Mouse (Mus musculus) neural tube, embryonic 12.5 days (tissue): ENCODE measurements around the gene Med4. TPM values are rescaled to one million over a fixed set of nuclear protein-coding genes. Genes with fewer than 3 reads are reported as not detected.
A peak's percentile ranks its signal among the peaks of the same experiment; 100 is the strongest.

Source experiments
- ATAC-seq: fragments of 200-750 bp; cut with Nextera tagmentation; 2 replicates; pipeline ENCODE4 v1.8.0; 2017; ENCODE audit warnings: low read depth, mild to moderate bottlenecking, moderate TSS enrichment, moderate library complexity; ENCODE audit not compliant: low FRiP score
- H3K27ac ChIP-seq: fragments of 300-500 bp; sonication (generic); 2 replicates; pipeline ENCODE4 v1.5.1; 2016
- H3K27me3 ChIP-seq: fragments of 300-500 bp; sonication (generic); replicated peaks from 2 replicates; pipeline ENCODE4 v1.6.1; 2016; ENCODE audit warnings: mild to moderate bottlenecking
- H3K36me3 ChIP-seq: fragments of 300-500 bp; sonication (generic); 2 replicates; pipeline ENCODE4 v1.6.1; 2016; ENCODE audit warnings: mild to moderate bottlenecking
- H3K4me1 ChIP-seq: fragments of 300-500 bp; sonication (generic); 2 replicates; pipeline ENCODE4 v1.6.1; 2016
- H3K4me2 ChIP-seq: fragments of 300-500 bp; sonication (generic); replicated peaks from 2 replicates; pipeline ENCODE4 v1.6.1; 2016; ENCODE audit warnings: mild to moderate bottlenecking
- H3K4me3 ChIP-seq: fragments of 300-500 bp; sonication (generic); 2 replicates; pipeline ENCODE4 v1.5.1; 2016
- H3K9ac ChIP-seq: fragments of 300-500 bp; sonication (generic); 2 replicates; pipeline ENCODE4 v1.6.1; 2016; ENCODE audit warnings: mild to moderate bottlenecking
- H3K9me3 ChIP-seq: fragments of 300-500 bp; sonication (generic); 2 replicates; pipeline ENCODE4 v1.6.1; 2016; ENCODE audit warnings: mild to moderate bottlenecking
- WGBS: fragments of 180-500 bp; shearing (Covaris S2); methylation state at CpG from one replicate; pipeline ENCODE4 v1.1.7; 2016; 5-methylcytosine and 5-hydroxymethylcytosine counted together
- polyA plus RNA-seq: library from polyadenylated mRNA; unstranded; fragments of >200 nt; fragmentation: Nextera tagmentation; extraction: Ambion mirVana; gene quantifications from 2 replicates; pipeline ENCODE4 v1.2.1, GENCODE M21; 2016

Gene Med4
- polyA plus RNA-seq, 1 experiment from 2014 or later, result 89.3 TPM

- Histone ChIP-seq H3K9ac (no peak overlapping the region), H3K4me1 (no peaks in the 10 kb centered on the region), H3K4me2 (no peak overlapping the region), H3K4me3 (no peak overlapping the region), H3K27ac (no peak overlapping the region), H3K36me3 (no peaks in the 10 kb centered on the region), H3K9me3 (no peaks in the 10 kb centered on the region), H3K27me3 (no peaks in the 10 kb centered on the region)
- 90% methylated on average over 3 of the region's 3 CpGs for WGBS
- ATAC-seq, result no peak
Measured at GRCm38 (mm10) chr14:73478321-73478720, 31.5 kb upstream of the Med4 start.

DNA sequence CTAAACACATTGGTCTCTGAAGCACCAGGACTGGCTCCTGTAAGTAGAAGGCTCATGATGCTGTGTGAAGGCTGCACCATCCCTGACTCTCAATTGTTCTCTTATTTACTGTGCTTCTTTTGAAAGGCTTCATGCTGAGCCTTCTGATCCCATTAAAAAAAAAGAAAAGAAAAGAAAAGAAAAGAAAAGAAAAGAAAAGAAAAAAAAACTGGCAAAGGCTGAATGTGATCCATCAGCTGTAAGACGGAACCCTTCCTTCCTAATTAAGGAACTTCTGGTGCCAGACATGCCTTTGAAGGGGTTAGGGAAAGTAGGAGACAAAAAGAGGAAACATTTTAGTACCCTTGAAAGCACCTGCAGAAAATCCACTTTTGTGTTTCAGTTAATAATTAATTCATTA, 30.1 kb upstream of the Med4 start:
- no peaks in the 10 kb centered on the region for H3K9me3 ChIP-seq
- H3K27ac ChIP-seq, result no peak overlapping the region
- H3K9ac ChIP-seq, result no peak overlapping the region
- H3K4me3 ChIP-seq, result no peak overlapping the region
- WGBS, result 31% methylated on average over 1 of the region's 1 CpGs
- no peak overlapping the region for H3K4me2 ChIP-seq
- no peaks in the 10 kb centered on the region for H3K36me3 ChIP-seq
- ATAC-seq, result no peak
- no peaks in the 10 kb centered on the region for H3K27me3 ChIP-seq
- H3K4me1 ChIP-seq, result no peaks in the 10 kb centered on the region

DNA sequence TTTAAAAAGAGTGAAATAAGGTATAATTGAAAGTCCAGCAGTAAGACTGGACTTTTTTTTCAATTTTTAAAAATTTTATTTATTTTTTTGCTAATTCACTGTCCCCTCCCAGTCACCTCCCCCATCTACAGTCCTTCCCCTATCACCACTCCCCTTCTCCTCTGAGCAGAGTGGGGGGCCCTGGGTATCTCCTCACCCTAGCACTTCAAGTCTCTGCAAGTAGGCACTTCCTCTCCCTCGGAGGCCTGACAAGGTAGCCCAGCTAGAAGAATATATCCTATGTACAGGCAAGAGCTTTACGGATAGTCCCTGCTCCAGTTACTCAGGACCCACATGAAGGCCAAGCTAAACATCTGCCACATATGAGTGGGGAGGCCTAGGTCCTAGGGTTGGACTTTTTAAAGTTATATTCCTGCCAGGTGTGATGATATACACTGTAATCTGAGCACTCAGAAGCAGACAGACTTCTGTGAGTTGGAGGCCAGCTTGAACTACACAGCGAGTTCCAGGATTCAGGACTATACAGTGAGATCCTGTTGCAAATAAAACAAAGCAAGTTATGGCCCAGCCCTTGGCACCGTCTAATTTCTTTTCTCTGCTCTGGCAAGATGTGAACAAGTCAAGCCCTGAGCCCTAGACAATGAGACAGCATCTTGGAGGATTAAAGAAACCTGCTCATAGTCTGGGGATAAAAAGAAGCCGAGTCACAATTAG, 26.2 kb upstream of the Med4 start:
- ATAC-seq, result no peak
- no peaks in the 10 kb centered on the region for H3K36me3 ChIP-seq
- H3K4me3 ChIP-seq, result no peak overlapping the region
- H3K4me1 ChIP-seq, result no peaks in the 10 kb centered on the region
- H3K4me2 ChIP-seq, result no peak overlapping the region
- H3K27me3 ChIP-seq, result no peaks in the 10 kb centered on the region
- no peaks in the 10 kb centered on the region for H3K9me3 ChIP-seq
- 86% methylated on average over 5 of the region's 5 CpGs for WGBS
- H3K9ac ChIP-seq, result no peak overlapping the region
- H3K27ac ChIP-seq, result no peak overlapping the region

- H3K27me3 ChIP-seq, result no peaks in the 10 kb centered on the region
- no peaks in the 10 kb centered on the region for H3K9me3 ChIP-seq
- H3K36me3 ChIP-seq, result no peaks in the 10 kb centered on the region
- no peak for ATAC-seq
- no peak overlapping the region for H3K27ac ChIP-seq
- 71% methylated on average over 3 of the region's 3 CpGs for WGBS
- no peaks in the 10 kb centered on the region for H3K4me1 ChIP-seq
- no peak overlapping the region for H3K4me3 ChIP-seq
- H3K9ac ChIP-seq, result no peak overlapping the region
- no peak overlapping the region for H3K4me2 ChIP-seq
Measured at GRCm38 (mm10) chr14:73484366-73485110, 25.3 kb upstream of the Med4 start.

GRCm38 (mm10) chr14:73486641-73487040, 23.2 kb upstream of the Med4 start:
- H3K9me3 ChIP-seq, result no peaks in the 10 kb centered on the region
- no peak overlapping the region for H3K27ac ChIP-seq
- WGBS, result 84% methylated on average over 5 of the region's 5 CpGs
- no peak for ATAC-seq
- H3K9ac ChIP-seq, result no peak overlapping the region
- no peaks in the 10 kb centered on the region for H3K4me1 ChIP-seq
- H3K4me3 ChIP-seq, result no peak overlapping the region
- no peak overlapping the region for H3K4me2 ChIP-seq
- H3K36me3 ChIP-seq, result no peaks in the 10 kb centered on the region
- no peaks in the 10 kb centered on the region for H3K27me3 ChIP-seq

DNA sequence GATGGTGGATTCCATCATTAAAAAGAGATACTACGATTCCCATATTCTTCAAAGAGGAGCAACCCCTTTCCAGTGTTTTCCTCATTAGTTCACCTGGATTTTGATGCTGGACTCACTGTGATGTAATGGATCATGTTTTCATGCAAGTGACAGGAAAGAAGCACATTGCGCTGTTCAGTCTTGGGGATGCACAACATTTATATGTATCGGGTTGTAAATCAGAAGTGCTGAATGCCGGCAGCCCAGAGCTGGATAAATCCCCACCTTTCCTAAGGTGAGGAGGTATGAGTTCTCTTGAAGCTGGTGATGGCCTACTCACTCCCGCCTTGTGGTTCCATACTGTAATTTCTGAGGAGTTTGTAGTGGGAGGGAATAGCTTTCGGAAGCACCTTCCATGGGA, 16.5 kb upstream of the Med4 start:
- H3K9me3 ChIP-seq, result no peaks in the 10 kb centered on the region
- H3K9ac ChIP-seq, result no peak overlapping the region
- H3K36me3 ChIP-seq, result no peaks in the 10 kb centered on the region
- H3K4me2 ChIP-seq, result no peak overlapping the region
- WGBS, result 91% methylated on average over 6 of the region's 6 CpGs
- no peak overlapping the region for H3K4me3 ChIP-seq
- no peak overlapping the region for H3K27ac ChIP-seq
- H3K27me3 ChIP-seq, result no peaks in the 10 kb centered on the region
- ATAC-seq, result no peak
- H3K4me1 ChIP-seq, result no peaks in the 10 kb centered on the region

DNA sequence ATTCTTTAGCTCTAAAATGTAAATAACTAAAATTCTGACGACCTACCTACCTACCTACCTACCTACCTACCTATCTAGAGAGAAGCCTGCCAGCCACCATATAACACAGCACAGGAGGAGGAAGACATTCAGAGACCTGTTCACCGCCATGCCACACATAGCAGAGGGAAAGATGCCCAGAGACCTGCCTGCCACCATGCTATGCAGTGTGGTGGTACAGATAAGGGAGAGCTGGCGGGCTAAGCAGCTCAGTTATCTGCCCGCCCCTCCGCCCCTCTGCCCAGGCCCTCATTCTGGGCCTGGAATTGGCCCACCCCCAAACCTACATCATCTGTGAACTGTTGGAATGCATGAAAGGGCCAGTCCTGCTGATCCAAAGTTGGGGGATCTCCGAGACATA, 15.7 kb upstream of the Med4 start:
- no peaks in the 10 kb centered on the region for H3K9me3 ChIP-seq
- H3K36me3 ChIP-seq, result no peaks in the 10 kb centered on the region
- H3K4me2 ChIP-seq, result no peak overlapping the region
- ATAC-seq, result no peak
- no peak overlapping the region for H3K27ac ChIP-seq
- 82% methylated on average over 6 of the region's 6 CpGs for WGBS
- no peak overlapping the region for H3K9ac ChIP-seq
- H3K27me3 ChIP-seq, result no peaks in the 10 kb centered on the region
- no peaks in the 10 kb centered on the region for H3K4me1 ChIP-seq
- no peak overlapping the region for H3K4me3 ChIP-seq

DNA sequence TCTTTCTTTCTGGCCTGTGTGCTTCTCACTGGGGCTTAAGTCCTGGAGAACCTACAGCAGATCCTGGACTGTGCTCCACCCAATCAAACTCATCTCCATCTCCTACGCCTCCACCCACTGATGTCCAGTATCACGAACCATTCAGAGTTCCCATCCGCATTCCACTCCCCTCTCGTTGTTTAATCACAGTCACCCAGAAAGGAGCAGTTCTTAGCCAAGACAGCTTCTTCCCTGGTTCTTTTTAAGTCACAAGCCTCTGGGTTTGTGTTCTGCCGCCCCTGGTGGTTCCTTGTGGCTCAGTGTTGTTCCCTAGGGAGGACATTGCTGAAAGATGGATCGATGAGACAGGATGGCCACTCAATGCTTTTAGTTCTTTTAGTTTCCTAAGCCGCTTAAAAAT, 14.1 kb upstream of the Med4 start:
- WGBS, result 79% methylated on average over 7 of the region's 7 CpGs
- Histone ChIP-seq H3K9ac (no peak overlapping the region), H3K9me3 (no peaks in the 10 kb centered on the region), H3K27me3 (no peaks in the 10 kb centered on the region), H3K27ac (no peak overlapping the region), H3K4me1 (no peaks in the 10 kb centered on the region), H3K4me2 (no peak overlapping the region), H3K36me3 (no peaks in the 10 kb centered on the region), H3K4me3 (no peak overlapping the region)
- no peak for ATAC-seq

- H3K4me1 ChIP-seq, result peaks cover 10% of the 10 kb centered on the region
- no peak for ATAC-seq
- no peaks in the 10 kb centered on the region for H3K36me3 ChIP-seq
- no peak overlapping the region for H3K27ac ChIP-seq
- H3K4me2 ChIP-seq, result no peak overlapping the region
- H3K4me3 ChIP-seq, result no peak overlapping the region
- no peaks in the 10 kb centered on the region for H3K27me3 ChIP-seq
- no peak overlapping the region for H3K9ac ChIP-seq
- H3K9me3 ChIP-seq, result no peaks in the 10 kb centered on the region
- 95% methylated on average over 9 of the region's 9 CpGs for WGBS
Measured at GRCm38 (mm10) chr14:73501283-73501682, 8.5 kb upstream of the Med4 start.

- no peak overlapping the region; the same call in 1 of the 2 replicates for H3K9ac ChIP-seq
- H3K4me2 ChIP-seq, result no peak overlapping the region
- WGBS, result 74% methylated on average over 6 of the region's 6 CpGs
- H3K4me1 ChIP-seq, result peaks cover 10% of the 10 kb centered on the region
- no peaks in the 10 kb centered on the region for H3K9me3 ChIP-seq
- H3K27me3 ChIP-seq, result no peaks in the 10 kb centered on the region
- H3K36me3 ChIP-seq, result no peaks in the 10 kb centered on the region
- H3K4me3 ChIP-seq, result no peak overlapping the region
- no peak for ATAC-seq
- no peak overlapping the region for H3K27ac ChIP-seq
Measured at GRCm38 (mm10) chr14:73501721-73502120, 8.1 kb upstream of the Med4 start.

- H3K27me3 ChIP-seq, result no peaks in the 10 kb centered on the region
- WGBS, result 20% methylated on average over 7 of the region's 7 CpGs
- peak; percentile 86 for ATAC-seq
- no peaks in the 10 kb centered on the region for H3K9me3 ChIP-seq
- no peak overlapping the region for H3K4me2 ChIP-seq
- H3K27ac ChIP-seq, result no peak overlapping the region
- peaks cover 10% of the 10 kb centered on the region for H3K4me1 ChIP-seq
- no peak overlapping the region for H3K4me3 ChIP-seq
- H3K36me3 ChIP-seq, result no peaks in the 10 kb centered on the region
- no peak overlapping the region for H3K9ac ChIP-seq
Measured at GRCm38 (mm10) chr14:73502591-73503184, 7.1 kb upstream of the Med4 start.

GRCm38 (mm10) chr14:73503237-73503933, 6.4 kb upstream of the Med4 start:
- 58% methylated on average over 13 of the region's 13 CpGs for WGBS
- Histone ChIP-seq H3K4me2 (no peak overlapping the region), H3K9ac (no peak overlapping the region), H3K4me3 (no peak overlapping the region), H3K36me3 (no peaks in the 10 kb centered on the region), H3K4me1 (peaks cover 10% of the 10 kb centered on the region), H3K27ac (peak overlapping the region; percentile 15; the same call in 1 of the 2 replicates), H3K27me3 (no peaks in the 10 kb centered on the region), H3K9me3 (no peaks in the 10 kb centered on the region)
- peak; percentile 81 for ATAC-seq
